Mouse (Mus musculus) urinary bladder, postnatal 25 days (tissue): Measurements from ENCODE around the gene Dlx2.

Experiments
- DNase-seq: peaks from one replicate; pipeline ENCODE4 v3.0.0; 2022; ENCODE audit warnings: low spot score

Dlx2 gene

GRCm38 (mm10) chr2:71511209-71511608 is 35.3 kb downstream of the Dlx2 start:
- no peak for DNase-seq

- no peak for DNase-seq
These were observed 41.7 kb downstream of the Dlx2 start for GRCm38 (mm10) chr2:71504852-71505251.

GRCm38 (mm10) chr2:71499276-71500230 is 47.0 kb downstream of the Dlx2 start:
- DNase-seq, result no peak

GRCm38 (mm10) chr2:71497175-71497574 is 49.4 kb downstream of the Dlx2 start:
- DNase-seq, result no peak

- DNase-seq, result no peak
These were observed 51.6 kb downstream of the Dlx2 start for GRCm38 (mm10) chr2:71494971-71495370.

- no peak for DNase-seq
These were observed 52.1 kb downstream of the Dlx2 start for GRCm38 (mm10) chr2:71494503-71494902.
